7 mouse cellular contexts compared by ENCODE assay signal in the genomic region with DNA sequence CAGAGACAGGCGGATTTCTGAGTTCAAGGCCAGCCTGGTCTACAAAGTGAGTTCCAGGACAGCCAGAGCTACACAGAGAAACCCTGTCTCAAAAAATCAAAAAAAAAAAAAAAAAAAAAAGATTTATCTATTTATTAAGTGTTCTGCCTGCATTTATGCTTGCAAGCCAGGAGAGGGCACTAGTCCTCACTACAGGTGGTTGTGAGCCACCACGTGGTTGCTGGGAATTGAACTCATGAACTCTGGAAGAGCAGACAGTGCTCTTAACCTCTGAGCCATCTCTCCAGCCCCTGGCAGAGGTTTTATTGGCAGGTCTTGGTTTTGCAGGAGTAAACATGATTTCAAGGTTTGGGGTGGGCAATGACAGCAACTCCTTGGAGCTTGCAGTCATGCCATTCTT. TPM values are rescaled to one million over a fixed set of nuclear protein-coding genes. Genes with fewer than 3 reads are reported as not detected.
DNase-seq lines count a peak whose midpoint lies in the region; ATAC-seq and TF ChIP-seq lines count a peak whose summit lies in the region.
"Not testable (repeated sequence)": the region's sequence is repeated elsewhere in the genome, so short reads cannot be mapped to it uniquely, and the experiment has no call there.

No protein-coding gene starts in this region.

- ATAC-seq in heart, postnatal 0 days (ENCODE audit: insufficient read depth, low read depth); lung, embryonic 14.5 days (ENCODE audit: insufficient read depth): not testable (repeated sequence)

- peak overlapping the region; percentile 44; the same call in 1 of the 2 replicates for H3K9ac ChIP-seq in ES-Bruce4 (ENCODE audit: low read depth, poor library complexity, severe bottlenecking)
- H3K9ac ChIP-seq in heart, postnatal 0 days (replicated peaks; ENCODE audit: low read depth, low read length); lung, embryonic 14.5 days: not testable (repeated sequence)

- TF ChIP-seq POLR2A in ES-Bruce4 (IDR thresholded peaks at IDR 0.05; ENCODE audit: insufficient read depth, low read length) = not testable (repeated sequence)

- not testable (repeated sequence) for H3K36me3 ChIP-seq in ES-Bruce4 (ENCODE audit: control insufficient read depth, insufficient read depth, low read length, poor library complexity, severe bottlenecking); heart, postnatal 0 days (replicated peaks; ENCODE audit: control insufficient read depth, insufficient read depth, low read length); lung, embryonic 14.5 days (ENCODE audit: insufficient read depth); splenic B cell, adult 2 months (ENCODE audit: control insufficient read depth, insufficient read depth, low read length, poor library complexity, severe bottlenecking)

- H3K4me3 ChIP-seq in ES-Bruce4 (ENCODE audit: low read depth, low read length); heart, postnatal 0 days (ENCODE audit: low read depth, low read length); layer of hippocampus, adult 2 months; lung, embryonic 14.5 days (ENCODE audit: low read depth, low read length): not testable (repeated sequence)

- DNase-seq in A20 (ENCODE audit: low read depth, low spot score) (peak; percentile 23), ZHBTc4 (ENCODE audit: low read depth, low spot score) (peak; percentile 57)
- DNase-seq in heart, postnatal 0 days (ENCODE audit: low spot score); layer of hippocampus, adult 2 months (ENCODE audit: low spot score in 2 of 2); lung, embryonic 14.5 days: not testable (repeated sequence)
- DNase-seq in splenic B cell, adult 2 months (ENCODE audit: low read depth, low spot score) = peak; percentile 48

- 7% methylated on average over 1 of the region's 2 CpGs for WGBS in heart, postnatal 0 days
- WGBS in lung, embryonic 14.5 days = 34% methylated on average over 2 of the region's 2 CpGs

- peak overlapping the region; percentile 43 for H3K27ac ChIP-seq in ES-Bruce4 (ENCODE audit: insufficient read depth, low read length)
- H3K27ac ChIP-seq in heart, postnatal 0 days (ENCODE audit: low read depth); layer of hippocampus, adult 2 months; lung, embryonic 14.5 days (ENCODE audit: low read depth): not testable (repeated sequence)

- not testable (repeated sequence) for TF ChIP-seq EP300 in ES-Bruce4 (IDR thresholded peaks at IDR 0.05; ENCODE audit: insufficient read depth, low read depth, low read length); heart, postnatal 0 days (IDR thresholded peaks at IDR 0.05; ENCODE audit: low read depth)

- H3K4me2 ChIP-seq in heart, postnatal 0 days (ENCODE audit: low read depth, low read length); lung, embryonic 14.5 days: not testable (repeated sequence)

- TF ChIP-seq CTCF in ES-Bruce4 (IDR thresholded peaks at IDR 0.05; ENCODE audit: low read depth, low read length) = peak; percentile 52
- 0 out of 2 replicates have a peak, but pooled peaks have one; percentile 10 for TF ChIP-seq CTCF in heart, postnatal 0 days (IDR thresholded peaks at IDR 0.05; ENCODE audit: low read depth)
- peak; percentile 42 for TF ChIP-seq CTCF in layer of hippocampus, adult 2 months (conservative IDR thresholded peaks at IDR 0.05)
- TF ChIP-seq CTCF in lung, embryonic 14.5 days (IDR thresholded peaks at IDR 0.05; ENCODE audit: low read depth) = peak; percentile 41

- not testable (repeated sequence) for H3K9me3 ChIP-seq in ES-Bruce4 (replicated peaks; ENCODE audit: control insufficient read depth, insufficient read depth, low read length, poor library complexity, severe bottlenecking); heart, postnatal 0 days (replicated peaks; ENCODE audit: control insufficient read depth, low read length); lung, embryonic 14.5 days (ENCODE audit: low read depth, low read length)

- not testable (repeated sequence) for H3K27me3 ChIP-seq in ES-Bruce4 (ENCODE audit: control insufficient read depth, insufficient read depth, low read length, poor library complexity, severe bottlenecking); heart, postnatal 0 days (ENCODE audit: control insufficient read depth, insufficient read depth, low read length); lung, embryonic 14.5 days (ENCODE audit: insufficient read depth, low read length); splenic B cell, adult 2 months (ENCODE audit: control insufficient read depth, insufficient read depth, low read length, poor library complexity, severe bottlenecking)

- H3K4me1 ChIP-seq in ES-Bruce4 (ENCODE audit: control insufficient read depth, insufficient read depth, low read length); heart, postnatal 0 days (ENCODE audit: control insufficient read depth, insufficient read depth); lung, embryonic 14.5 days (ENCODE audit: insufficient read depth): not testable (repeated sequence)

RNA-seq across cellular contexts. Expression of a gene that starts 15.5 kb away (rescaled TPM):
- polyA plus RNA-seq in ES-Bruce4 (2011; ENCODE audit: insufficient read depth, insufficient read length, low read depth, missing spikeins) = 551 and 558 TPM in 2 replicates
- 27.3 and 35.8 TPM in 2 replicates for total RNA-seq in heart, postnatal 0 days (2014; rRNA removed; ENCODE audit: low replicate concordance)
- polyA plus RNA-seq in heart, postnatal 0 days (2015; fragmentation: Nextera tagmentation; extraction: Ambion mirVana) = 68.6 and 72.0 TPM in 2 replicates
- total RNA-seq in layer of hippocampus, adult 2 months (2021) = 10 to 100 TPM; 50.7 to 53.2 TPM
- 99.7 and 110 TPM in 2 replicates for polyA plus RNA-seq in lung, embryonic 14.5 days (2014; fragmentation: Nextera tagmentation; extraction: Ambion mirVana)
